Mouse (Mus musculus) brown adipose tissue, adult 24 weeks (tissue): ENCODE results near the gene Mup3. TPM values are rescaled to one million over a fixed set of nuclear protein-coding genes. Genes with fewer than 3 reads are reported as not detected.
A peak's percentile ranks its signal among the peaks of the same experiment; 100 is the strongest.
"Not testable (repeated sequence)": the region's sequence is repeated elsewhere in the genome, so short reads cannot be mapped to it uniquely, and the experiment has no call there.

Source experiments
- H3K27ac ChIP-seq: fragments of 200-500 bp; replicated peaks from 2 replicates; pipeline ENCODE4 v1.5.1; 2012; ENCODE audit warnings: low read depth, mild to moderate bottlenecking, low read length
- H3K4me1 ChIP-seq: fragments of 200-500 bp; 2 replicates; pipeline ENCODE4 v1.6.1; 2012; ENCODE audit warnings: low read length, mixed read lengths; ENCODE audit not compliant: control insufficient read depth, insufficient read depth, insufficient read length
- H3K4me3 ChIP-seq: fragments of 200-500 bp; 2 replicates; pipeline ENCODE4 v1.5.1; 2012; ENCODE audit warnings: low read depth, mild to moderate bottlenecking, low read length, moderate library complexity; ENCODE audit not compliant: insufficient read depth
- polyA plus RNA-seq: library from polyadenylated mRNA; stranded (reverse); fragments of >200 nt; gene quantifications from 2 replicates; pipeline ENCODE4 v1.2.4, GENCODE M21; 2012; ENCODE audit not compliant: missing spikeins, insufficient read depth, insufficient read length

Mup3 gene
- 2.1 and 7.2 TPM in 2 replicates for polyA plus RNA-seq

- H3K4me3 ChIP-seq, result no peak within 1 kb of the TSS
- H3K27ac ChIP-seq, result 0 out of 2 replicates have a peak within 1 kb of the TSS, but pooled peaks have one; percentile 47
- no peaks in the 10 kb centered on the region for H3K4me1 ChIP-seq
Measured at GRCm38 (mm10) chr4:62087241-62087640, at the start of gene Mup3. Gene Mup3 (minus strand): TSS chr4:62087342.

GRCm38 (mm10) chr4:62133706-62134105 lies 46.6 kb upstream of the Mup3 start:
- H3K27ac ChIP-seq, result no peak overlapping the region
- no peak overlapping the region for H3K4me3 ChIP-seq
- H3K4me1 ChIP-seq, result no peaks in the 10 kb centered on the region

DNA sequence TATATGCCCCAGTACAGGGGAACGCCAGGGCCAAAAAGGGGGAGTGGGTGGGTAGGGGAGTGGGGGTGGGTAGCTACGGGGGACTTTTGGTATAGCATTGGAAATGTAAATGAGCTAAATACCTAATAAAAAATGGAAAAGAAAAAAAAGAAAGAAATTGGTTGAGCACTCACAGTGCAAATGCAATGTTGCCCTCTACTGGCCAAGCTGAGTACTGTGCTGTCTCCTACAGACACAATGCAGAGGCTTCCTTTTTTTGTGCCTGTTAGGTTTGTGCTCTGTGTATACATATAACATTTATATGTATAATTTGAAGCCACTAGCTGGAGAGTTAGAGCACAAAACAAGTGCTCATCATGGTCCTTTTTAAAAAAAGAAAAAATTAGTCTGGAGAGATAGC lies 16.2 kb upstream of the Mup3 start:
- H3K27ac ChIP-seq, result not testable (repeated sequence)

GRCm38 (mm10) chr4:62087953-62088352 lies 811 bp upstream of the Mup3 start:
- Histone ChIP-seq H3K4me1 (no peaks in the 10 kb centered on the region), H3K27ac (no peak overlapping the region), H3K4me3 (no peak overlapping the region)

More for the DNA sequence above, 16.2 kb upstream of the Mup3 start:
- not testable (repeated sequence) for H3K4me3 ChIP-seq, H3K4me1 ChIP-seq

- H3K27ac ChIP-seq, result peak overlapping the region; percentile 46; the same call in 1 of the 2 replicates
- no peak overlapping the region for H3K4me3 ChIP-seq
Measured at GRCm38 (mm10) chr4:62082755-62083154, 4.4 kb downstream of the Mup3 start.

DNA sequence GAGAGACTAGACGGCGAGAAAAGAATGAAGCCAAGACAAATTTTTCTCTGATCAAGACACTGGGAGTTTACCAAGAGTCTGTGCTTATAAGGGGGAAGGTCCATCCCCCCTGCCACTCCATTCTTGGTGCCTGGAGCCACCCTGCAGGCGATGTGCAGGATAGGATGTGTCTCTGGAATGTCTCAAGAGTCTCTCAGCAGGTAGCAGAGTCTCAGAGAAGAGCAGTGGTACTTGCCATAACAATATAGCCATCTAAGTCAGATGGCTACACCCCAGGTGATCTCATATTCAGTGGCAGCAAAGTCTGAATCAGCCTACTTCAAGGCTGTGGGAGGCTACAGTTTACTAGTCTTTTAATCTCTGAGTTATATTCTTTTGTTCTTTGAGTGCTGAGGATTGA lies 12.0 kb downstream of the Mup3 start:
- no peak overlapping the region for H3K27ac ChIP-seq
- no peak overlapping the region for H3K4me3 ChIP-seq
- no peaks in the 10 kb centered on the region for H3K4me1 ChIP-seq

More at GRCm38 (mm10) chr4:62082755-62083154, 4.4 kb downstream of the Mup3 start:
- H3K4me1 ChIP-seq, result no peaks in the 10 kb centered on the region

DNA sequence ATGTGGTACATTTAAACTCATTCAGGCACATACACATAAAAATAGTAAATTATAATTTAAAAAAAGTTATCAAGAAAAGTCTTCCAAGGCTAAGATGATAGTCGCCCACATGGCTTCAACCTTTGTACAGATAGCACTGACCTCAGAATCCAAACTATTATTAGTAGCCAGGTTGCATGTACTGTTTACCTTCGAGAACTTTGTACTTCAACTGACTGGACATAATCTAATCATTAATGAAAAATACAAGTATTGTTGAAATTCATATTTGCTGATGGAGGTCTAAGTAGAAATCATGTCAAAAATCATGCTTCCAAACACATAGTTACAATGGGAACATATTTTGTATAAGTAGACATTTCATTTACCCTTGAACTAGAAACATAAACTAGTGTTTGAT lies 32.4 kb downstream of the Mup3 start:
- H3K4me3 ChIP-seq, H3K27ac ChIP-seq, H3K4me1 ChIP-seq: not testable (repeated sequence)

DNA sequence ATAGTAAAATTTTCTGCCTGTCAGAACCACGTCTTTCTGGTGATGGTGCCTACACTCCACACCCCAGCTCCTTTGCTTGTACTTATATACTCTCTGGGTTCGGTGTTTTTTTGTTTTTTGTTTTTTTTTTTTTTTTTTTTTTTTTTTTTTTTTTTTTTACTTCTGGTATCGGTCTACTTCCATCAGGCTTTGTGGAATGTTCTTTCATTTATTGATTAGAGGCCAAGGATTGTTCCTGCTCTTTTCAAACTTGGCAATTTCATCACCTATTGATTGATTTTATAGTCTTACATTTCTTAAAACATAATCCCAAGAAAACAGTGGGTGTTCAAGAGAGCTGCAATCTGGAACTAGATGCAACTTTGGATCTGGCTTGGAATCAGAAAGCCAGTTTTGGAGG lies 33.1 kb downstream of the Mup3 start, which contains the start of gene Mup20:
Mup20 (minus strand) TSS at position 101 of the 400 bp plus-strand sequence.
- H3K4me1 ChIP-seq, H3K27ac ChIP-seq, H3K4me3 ChIP-seq: not testable (repeated sequence)

Other genes starting within 250 kb of the Mup3 start
- 5.4 TPM in 1 of 2 replicates, not detected in the other for gene Mup20, start 33.2 kb downstream of the Mup3 start, polyA plus RNA-seq
- gene Mup21, start 63.5 kb upstream of the Mup3 start, polyA plus RNA-seq, result not detected in 2 replicates
- 0.92 and 1.2 TPM in 2 replicates for gene Zfp37, start 143.7 kb upstream of the Mup3 start, polyA plus RNA-seq
- 7.9 and 11.2 TPM in 2 replicates for gene Slc31a2, start 175.2 kb upstream of the Mup3 start, polyA plus RNA-seq